Mouse (Mus musculus) urinary bladder, adult 18-20 months (tissue): ENCODE measurements around the gene Casq2.

Experiments
- DNase-seq, 2 experiments: peaks; one replicate each; pipeline ENCODE4 v3.0.0; 2022; ENCODE audit warnings: low spot score in 2 of 2, mixed read lengths in 2 of 2

Gene Casq2

GRCm38 (mm10) chr3:102135389-102136113 lies 49.3 kb downstream of the Casq2 start:
- peak; percentile 61 to 84 for DNase-seq

GRCm38 (mm10) chr3:102137158-102137557 lies 50.9 kb downstream of the Casq2 start:
- DNase-seq, result no peak

GRCm38 (mm10) chr3:102138899-102139298 lies 52.7 kb downstream of the Casq2 start:
- DNase-seq, result no peak

- no peak for DNase-seq
Measured at GRCm38 (mm10) chr3:102140606-102141005, 54.4 kb downstream of the Casq2 start.

GRCm38 (mm10) chr3:102141451-102141850 lies 55.2 kb downstream of the Casq2 start:
- DNase-seq, result no peak

- DNase-seq, result no peak
Measured at GRCm38 (mm10) chr3:102141893-102142292, 55.7 kb downstream of the Casq2 start.

GRCm38 (mm10) chr3:102142947-102143346 lies 56.7 kb downstream of the Casq2 start:
- DNase-seq, result no peak

GRCm38 (mm10) chr3:102143536-102143935 lies 57.3 kb downstream of the Casq2 start:
- DNase-seq, result no peak

GRCm38 (mm10) chr3:102144401-102144800 lies 58.2 kb downstream of the Casq2 start:
- no peak for DNase-seq

GRCm38 (mm10) chr3:102145645-102146386 lies 59.6 kb downstream of the Casq2 start:
- no peak for DNase-seq

GRCm38 (mm10) chr3:102146428-102146827 lies 60.2 kb downstream of the Casq2 start:
- no peak for DNase-seq

GRCm38 (mm10) chr3:102147189-102147588 lies 61.0 kb downstream of the Casq2 start:
- no peak for DNase-seq

GRCm38 (mm10) chr3:102149941-102150340 lies 63.7 kb downstream of the Casq2 start:
- no peak for DNase-seq

- DNase-seq, result no peak
Measured at GRCm38 (mm10) chr3:102151850-102152249, 65.6 kb downstream of the Casq2 start.

GRCm38 (mm10) chr3:102152471-102152870 lies 66.3 kb downstream of the Casq2 start:
- DNase-seq, result no peak

GRCm38 (mm10) chr3:102152872-102153271 lies 66.7 kb downstream of the Casq2 start:
- peak in 1 of 2 experiments; percentile 33 for DNase-seq

GRCm38 (mm10) chr3:102154107-102154506 lies 67.9 kb downstream of the Casq2 start:
- DNase-seq, result no peak

- no peak for DNase-seq
Measured at GRCm38 (mm10) chr3:102156737-102157136, 70.5 kb downstream of the Casq2 start.

- no peak for DNase-seq
Measured at GRCm38 (mm10) chr3:102157652-102158051, 71.4 kb downstream of the Casq2 start.

GRCm38 (mm10) chr3:102158759-102159422 lies 72.7 kb downstream of the Casq2 start:
- no peak for DNase-seq

- peak in 1 of 2 experiments; percentile 31 for DNase-seq
Measured at GRCm38 (mm10) chr3:102159423-102160325, 73.5 kb downstream of the Casq2 start.
